Mouse (Mus musculus) thymus, postnatal 25 days (tissue): ENCODE measurements around the gene Tbx10.
A peak's percentile ranks its signal among the peaks of the same experiment; 100 is the strongest.
"Not testable (repeated sequence)": the region's sequence is repeated elsewhere in the genome, so short reads cannot be mapped to it uniquely, and the experiment has no call there.

ENCODE experiments used
- DNase-seq: peaks from one replicate; pipeline ENCODE4 v3.0.0; 2022

Tbx10 gene

DNA sequence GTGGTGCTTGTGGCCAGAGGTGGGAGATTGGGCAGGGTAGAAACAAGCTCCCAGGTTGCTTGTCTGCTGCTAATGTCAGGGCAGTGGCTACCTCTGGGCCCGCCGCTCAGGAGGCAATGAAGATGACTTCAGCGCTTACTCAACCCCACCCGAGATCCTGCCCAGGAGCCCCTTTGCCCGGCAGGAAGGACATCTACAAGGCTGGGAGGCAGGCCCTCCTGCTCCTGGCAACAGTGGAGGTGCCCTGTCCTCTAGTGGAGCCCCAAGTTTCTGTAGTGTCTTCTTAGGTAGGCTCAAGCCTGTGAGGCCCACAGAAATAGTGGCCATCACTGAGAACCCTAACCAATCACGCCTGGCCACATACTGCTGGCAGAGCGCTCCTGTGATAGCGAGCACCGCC lies 12.5 kb downstream of the Tbx10 start:
- no peak for DNase-seq

GRCm38 (mm10) chr19:4005971-4006370 lies 13.4 kb downstream of the Tbx10 start:
- no peak for DNase-seq

GRCm38 (mm10) chr19:4011086-4011485 lies 18.5 kb downstream of the Tbx10 start:
- DNase-seq, result no peak

- DNase-seq, result peak; percentile 93
Measured at GRCm38 (mm10) chr19:4012432-4013022, 20.0 kb downstream of the Tbx10 start, which contains the start of gene Ndufv1. Gene Ndufv1, minus strand, starts transcription at chr19:4012806.

- DNase-seq, result no peak
Measured at GRCm38 (mm10) chr19:4013066-4013465, 20.5 kb downstream of the Tbx10 start.

- DNase-seq, result no peak
Measured at GRCm38 (mm10) chr19:4014802-4015201, 22.2 kb downstream of the Tbx10 start.

DNA sequence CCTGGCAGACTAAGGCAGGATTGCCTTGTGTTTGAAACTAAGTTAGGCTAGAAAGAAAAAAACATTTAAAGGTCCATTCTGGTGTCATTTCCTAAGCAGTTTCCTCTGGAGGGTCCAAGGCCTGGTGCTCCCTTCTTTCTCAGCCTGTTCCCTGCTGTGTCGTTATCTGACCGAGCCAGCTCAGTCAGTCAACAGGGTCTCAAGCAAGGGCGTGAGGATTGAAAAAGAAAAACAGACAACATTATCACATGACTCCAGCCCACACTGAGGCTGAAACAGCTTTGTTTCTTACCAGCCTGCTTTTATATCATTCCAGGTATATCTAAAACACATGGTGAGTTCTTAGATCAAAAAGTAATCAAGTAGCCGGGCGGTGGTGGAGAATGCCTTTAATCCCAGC lies 23.1 kb downstream of the Tbx10 start:
- no peak for DNase-seq

- no peak for DNase-seq
Measured at GRCm38 (mm10) chr19:4017921-4018587, 25.5 kb downstream of the Tbx10 start.

GRCm38 (mm10) chr19:4018743-4019583 lies 26.4 kb downstream of the Tbx10 start:
- peak; percentile 67 for DNase-seq

GRCm38 (mm10) chr19:4023185-4023584 lies 30.6 kb downstream of the Tbx10 start:
- DNase-seq, result no peak

GRCm38 (mm10) chr19:4027576-4027975 lies 35.0 kb downstream of the Tbx10 start:
- DNase-seq, result no peak

- DNase-seq, result no peak
Measured at GRCm38 (mm10) chr19:4032668-4033067, 40.1 kb downstream of the Tbx10 start.

GRCm38 (mm10) chr19:4033298-4033697 lies 40.7 kb downstream of the Tbx10 start:
- no peak for DNase-seq

DNA sequence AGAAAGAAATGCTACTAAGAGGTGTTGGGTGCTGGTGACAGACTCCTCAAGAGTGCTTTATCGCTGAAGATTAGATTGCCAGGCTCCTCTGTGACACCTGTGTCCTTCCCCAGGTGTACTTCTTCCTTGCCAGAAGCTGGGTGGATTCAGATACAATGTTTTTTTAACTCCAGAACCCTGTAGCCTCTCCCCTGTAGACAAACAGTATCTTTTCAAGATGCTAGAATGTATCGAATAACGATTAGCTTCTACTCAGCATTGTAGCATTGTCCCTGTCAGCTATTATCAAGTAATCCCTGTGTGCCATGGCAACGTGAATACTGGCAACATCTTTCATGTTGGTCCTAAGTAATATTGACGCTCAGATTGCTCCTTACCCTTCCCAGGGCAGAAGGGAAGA lies 41.2 kb downstream of the Tbx10 start:
- DNase-seq, result no peak

GRCm38 (mm10) chr19:4036327-4037045 lies 43.9 kb downstream of the Tbx10 start:
- no peak for DNase-seq

GRCm38 (mm10) chr19:4037154-4037787 lies 44.7 kb downstream of the Tbx10 start:
- not testable (repeated sequence) for DNase-seq

DNA sequence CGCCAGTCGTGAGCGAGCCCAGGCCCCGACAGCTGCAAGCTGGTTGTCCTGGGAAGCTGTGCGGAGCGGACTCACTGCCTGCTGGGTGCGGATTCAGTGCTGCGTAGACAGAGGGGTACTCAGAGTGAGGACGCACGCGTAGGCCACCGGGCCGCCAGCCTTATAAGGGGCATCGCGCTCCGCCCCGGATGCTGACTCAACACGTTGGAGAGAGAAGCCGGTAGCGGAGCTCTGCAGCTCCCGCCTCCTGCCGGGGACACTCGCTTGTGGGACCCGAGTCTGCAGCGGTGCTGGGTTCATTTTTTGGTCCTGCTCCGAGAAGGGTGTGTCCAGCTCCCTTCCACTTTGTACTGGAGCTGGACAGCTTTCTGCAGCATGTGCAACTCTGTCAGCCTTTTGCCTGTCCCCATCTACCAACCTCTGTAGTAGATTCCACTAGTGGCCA lies 45.3 kb downstream of the Tbx10 start, which contains the start of gene Gstp1:
TSS of gene Gstp1 (minus strand) at position 198 of the 445 bp plus-strand sequence.
- peak; percentile 89 for DNase-seq

DNA sequence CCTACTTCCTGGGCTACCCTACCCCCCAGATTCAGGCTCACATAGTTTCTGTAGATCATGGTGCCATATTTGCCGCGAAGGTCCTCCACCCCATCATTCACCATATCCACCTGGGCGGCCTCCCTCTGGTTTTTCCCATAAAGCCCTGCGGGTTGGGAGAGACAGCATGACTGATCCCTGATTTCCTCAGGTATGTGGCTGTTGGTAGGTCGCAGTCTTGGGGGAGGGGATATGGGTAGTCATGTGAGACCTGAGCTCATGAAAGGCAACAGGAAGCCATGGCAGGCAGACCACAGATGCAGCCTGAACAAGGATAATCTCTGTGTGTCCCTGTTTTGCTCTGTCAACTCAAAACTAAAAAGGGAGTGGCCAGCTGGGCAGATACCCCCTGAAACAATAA lies 48.4 kb downstream of the Tbx10 start:
- DNase-seq, result not testable (repeated sequence)

GRCm38 (mm10) chr19:4041500-4041899 lies 48.9 kb downstream of the Tbx10 start:
- not testable (repeated sequence) for DNase-seq

- DNase-seq, result no peak
Measured at GRCm38 (mm10) chr19:4042124-4042523, 49.6 kb downstream of the Tbx10 start.

GRCm38 (mm10) chr19:4044109-4044508 lies 51.6 kb downstream of the Tbx10 start:
- DNase-seq, result not testable (repeated sequence)
